Mouse (Mus musculus): Measurements from ENCODE around the gene Olfr228. TPM values are rescaled to one million over a fixed set of nuclear protein-coding genes. Genes with fewer than 3 reads are reported as not detected.
"Not testable (repeated sequence)": the region's sequence is repeated elsewhere in the genome, so short reads cannot be mapped to it uniquely, and the experiment has no call there.

Gene Olfr228
- not detected for total RNA-seq (2018; cell fraction: chromatin; rRNA removed)
- not detected for total RNA-seq (2018; cell fraction: cytosol; rRNA removed)
- not detected for total RNA-seq (2018; cell fraction: nucleus; rRNA removed)
- not detected in 3 replicates for polyA plus RNA-seq (2018)

DNA sequence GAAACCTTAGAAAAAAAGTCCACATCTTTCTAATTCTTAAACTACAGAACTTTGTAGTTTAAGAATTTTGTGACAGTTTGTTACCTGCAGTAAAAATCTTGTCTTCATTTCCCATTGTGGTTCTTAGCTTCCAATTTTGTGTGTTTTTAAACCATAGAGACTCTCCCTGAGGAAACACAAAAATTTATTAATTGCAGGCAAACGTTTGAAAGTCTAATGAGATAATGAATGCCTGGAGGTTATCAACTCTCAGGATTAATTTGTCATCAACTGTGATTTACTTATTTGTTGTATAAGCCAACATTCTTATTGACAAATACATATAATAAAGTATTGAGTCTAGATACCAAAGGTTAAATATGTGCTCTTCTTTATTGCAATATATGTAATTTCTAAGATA, at the start of gene Olfr228:
TSS of gene Olfr228 (minus strand) at position 101 of the 400 bp plus-strand sequence.
- H3K27ac ChIP-seq, result no peak within 1 kb of the TSS
- H3K79me2 ChIP-seq (ENCODE audit: inconsistent target), result no peaks in the 10 kb centered on the region
- 64% methylated on average over 1 of the region's 1 CpGs for WGBS (ENCODE audit: missing documents)
- H3K36me3 ChIP-seq (ENCODE audit: inconsistent target), result no peaks in the 10 kb centered on the region
- H3K4me3 ChIP-seq (ENCODE audit: inconsistent target), result no peak within 1 kb of the TSS

DNA sequence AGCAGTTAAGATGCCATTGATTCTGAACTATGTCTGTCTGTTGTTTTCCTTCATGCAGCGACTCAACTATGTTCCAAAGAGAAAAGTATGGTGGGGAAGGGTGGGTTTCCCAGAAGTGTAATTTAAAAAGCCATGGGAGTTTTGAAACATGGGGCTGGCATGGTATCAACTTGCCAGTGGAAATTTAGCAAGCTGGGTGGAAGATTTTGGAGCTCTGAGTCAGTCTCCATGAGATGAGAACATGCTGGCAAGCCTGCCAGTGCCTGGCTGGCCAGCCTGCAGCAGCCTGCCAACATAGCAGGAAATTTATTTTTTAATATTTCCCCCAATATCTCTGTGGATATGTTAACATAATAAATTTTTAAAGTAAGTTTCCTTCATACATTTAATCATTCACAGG, 43.8 kb upstream of the Olfr228 start:
- no peak overlapping the region for H3K4me3 ChIP-seq (ENCODE audit: inconsistent target)
- H3K36me3 ChIP-seq (ENCODE audit: inconsistent target), result no peaks in the 10 kb centered on the region
- H3K27ac ChIP-seq, result no peak overlapping the region
- no peaks in the 10 kb centered on the region for H3K79me2 ChIP-seq (ENCODE audit: inconsistent target)
- 44% methylated on average over 1 of the region's 1 CpGs for WGBS (ENCODE audit: missing documents)

DNA sequence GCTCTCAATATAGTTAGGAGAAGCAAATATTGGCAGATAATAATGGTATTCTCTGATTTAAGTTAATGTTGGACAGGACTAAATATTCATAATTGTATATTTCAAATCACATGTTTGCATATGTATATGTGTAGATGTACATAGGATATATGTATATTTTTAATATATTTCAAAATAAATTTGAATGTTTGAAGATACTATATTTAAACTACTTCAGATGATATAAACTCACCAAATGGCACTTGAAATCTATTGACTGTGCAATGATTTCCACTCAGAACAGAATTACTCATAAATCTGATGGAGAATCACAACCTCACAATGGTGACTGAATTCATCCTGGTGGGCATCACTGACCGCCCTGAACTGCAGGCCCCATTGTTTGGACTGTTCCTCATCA, 21.0 kb upstream of the Olfr228 start, which contains the start of gene Olfr1076:
TSS of gene Olfr1076 (plus strand) at position 301 of the 400 bp plus-strand sequence.
- H3K79me2 ChIP-seq (ENCODE audit: inconsistent target), result no peaks in the 10 kb centered on the region; the same call in 1 of the 2 replicates
- H3K36me3 ChIP-seq (ENCODE audit: inconsistent target), result no peaks in the 10 kb centered on the region
- WGBS (ENCODE audit: missing documents), result 67% methylated on average over 1 of the region's 1 CpGs
- H3K27ac ChIP-seq, result no peak within 1 kb of the TSS
- H3K4me3 ChIP-seq (ENCODE audit: inconsistent target), result no peak within 1 kb of the TSS

DNA sequence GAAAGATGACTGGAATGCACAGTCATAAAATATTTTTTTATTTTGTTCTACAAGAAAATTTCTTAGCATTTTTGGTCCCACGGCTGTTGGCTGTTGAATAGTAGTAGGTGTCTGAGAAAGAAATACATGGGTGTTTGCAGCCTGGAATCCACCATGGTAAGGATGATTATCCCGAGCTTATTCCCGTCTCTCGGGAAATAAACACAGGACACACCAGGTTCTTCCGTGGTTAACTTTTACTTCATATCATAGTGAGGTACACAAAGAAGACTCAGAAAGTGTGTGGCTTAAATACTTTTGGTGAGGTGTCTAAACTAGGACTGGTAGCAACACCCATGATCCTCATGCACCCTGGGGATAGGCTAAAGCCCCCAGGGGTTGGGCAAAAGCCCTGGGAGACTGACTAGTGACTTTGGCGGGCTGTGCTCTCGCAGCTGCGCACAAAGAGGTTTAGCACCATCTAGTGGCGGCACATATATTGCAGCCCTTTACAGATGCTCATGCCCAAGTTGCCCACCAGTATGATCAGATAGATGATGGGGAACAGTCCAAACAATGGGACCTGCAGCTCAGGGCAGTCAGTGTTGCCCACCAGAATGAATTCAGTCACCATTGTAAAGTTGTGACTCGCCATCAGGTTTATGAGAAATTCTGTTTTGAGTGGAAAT, 22.6 kb downstream of the Olfr228 start:
- H3K79me2 ChIP-seq (ENCODE audit: inconsistent target), result no peaks in the 10 kb centered on the region
- no peak overlapping the region for H3K4me3 ChIP-seq (ENCODE audit: inconsistent target)
- H3K36me3 ChIP-seq (ENCODE audit: inconsistent target), result no peaks in the 10 kb centered on the region
- H3K27ac ChIP-seq, result no peak overlapping the region
- WGBS (ENCODE audit: missing documents), result 34% methylated on average over 10 of the region's 10 CpGs

DNA sequence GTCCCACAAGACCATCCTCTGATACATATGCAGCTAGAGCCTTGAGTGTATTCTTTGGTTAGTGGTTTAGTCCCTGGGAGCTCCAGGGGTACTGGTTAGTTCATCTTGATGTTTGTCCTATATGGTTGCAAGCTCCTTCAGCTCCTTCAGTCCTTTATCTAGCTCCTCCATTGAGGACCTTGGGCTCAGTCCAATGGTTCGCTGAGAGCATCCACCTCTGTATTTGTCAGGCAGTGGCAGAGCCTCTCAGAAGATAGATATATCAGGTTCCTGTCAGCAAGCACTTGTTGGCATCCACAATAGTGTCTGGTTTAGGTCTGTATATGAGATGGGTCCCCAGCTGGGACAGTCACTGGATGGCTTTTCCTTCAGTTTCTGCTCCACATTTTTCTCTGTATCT, 26.8 kb downstream of the Olfr228 start:
- WGBS (ENCODE audit: missing documents), result 67% methylated on average over 1 of the region's 1 CpGs
- no peak overlapping the region for H3K4me3 ChIP-seq (ENCODE audit: inconsistent target)
- H3K36me3 ChIP-seq (ENCODE audit: inconsistent target), result no peaks in the 10 kb centered on the region
- no peaks in the 10 kb centered on the region for H3K79me2 ChIP-seq (ENCODE audit: inconsistent target)
- H3K27ac ChIP-seq, result no peak overlapping the region

DNA sequence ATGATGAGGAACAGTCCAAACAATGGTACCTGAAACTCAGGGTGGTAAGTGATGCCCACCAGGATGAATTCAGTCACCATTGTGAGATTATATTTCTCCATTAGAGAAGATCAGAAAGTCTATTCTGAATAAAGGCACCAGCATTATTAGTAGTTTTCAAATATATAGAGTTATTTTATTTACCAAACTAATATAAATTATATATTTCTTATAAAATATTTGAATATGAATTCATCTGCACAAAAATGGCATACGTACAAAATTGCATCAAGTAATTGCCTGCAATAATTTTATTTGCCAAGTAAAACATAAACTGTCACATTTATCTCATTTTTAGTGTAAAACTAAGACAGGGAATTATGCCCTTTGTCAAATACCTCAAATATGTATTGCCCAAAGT, 31.0 kb downstream of the Olfr228 start, which contains the start of gene Olfr1066:
TSS of gene Olfr1066 (minus strand) at position 101 of the 400 bp plus-strand sequence.
- Histone ChIP-seq H3K27ac (no peak within 1 kb of the TSS), H3K36me3 (ENCODE audit: inconsistent target) (no peaks in the 10 kb centered on the region), H3K4me3 (ENCODE audit: inconsistent target) (no peak within 1 kb of the TSS), H3K79me2 (ENCODE audit: inconsistent target) (no peaks in the 10 kb centered on the region)
- 93% methylated on average over 1 of the region's 1 CpGs for WGBS (ENCODE audit: missing documents)

DNA sequence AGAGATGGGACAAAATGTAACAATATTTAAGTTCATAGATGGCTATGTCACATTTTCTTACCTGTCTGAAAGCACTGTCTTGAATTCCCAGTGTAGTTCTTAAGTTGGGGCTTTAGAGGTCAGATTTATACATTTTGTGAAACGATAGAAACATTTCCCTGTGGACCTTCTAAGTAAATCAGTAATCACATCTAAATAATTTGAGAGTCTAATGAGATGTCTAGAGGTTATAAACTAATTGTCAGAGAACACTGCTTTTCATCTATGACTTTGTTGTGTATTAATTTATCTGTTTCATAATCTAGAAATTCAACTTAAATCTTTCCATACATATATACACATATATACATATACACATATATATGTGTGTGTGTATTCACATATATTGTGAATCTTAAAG, 36.7 kb downstream of the Olfr228 start, which contains the start of gene Olfr1065:
TSS of gene Olfr1065 (minus strand) at position 101 of the 400 bp plus-strand sequence.
- H3K79me2 ChIP-seq (ENCODE audit: inconsistent target), result not testable (repeated sequence)

DNA sequence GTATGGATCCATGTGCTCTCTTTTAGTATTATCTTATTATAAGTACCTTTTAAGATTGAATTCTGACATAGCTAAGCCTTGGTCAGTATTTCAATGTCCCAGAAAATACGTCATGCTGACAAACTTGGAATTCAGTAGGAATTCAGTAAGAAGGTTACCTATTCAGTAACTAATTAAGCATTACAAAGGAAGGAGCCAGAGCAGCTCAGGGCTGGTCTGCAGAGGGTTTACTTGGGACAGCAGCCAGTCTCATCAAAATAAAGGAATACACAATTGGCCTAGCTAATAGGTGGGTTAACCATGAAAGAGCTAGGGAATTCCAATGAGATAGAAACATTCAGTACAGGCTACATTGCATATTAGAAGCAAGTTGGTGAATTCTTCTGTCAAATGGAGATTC, 45.1 kb downstream of the Olfr228 start:
- 81% methylated on average over 1 of the region's 1 CpGs for WGBS (ENCODE audit: missing documents)

More for the DNA sequence above, 36.7 kb downstream of the Olfr228 start, which contains the start of gene Olfr1065:
- not testable (repeated sequence) for H3K27ac ChIP-seq; H3K36me3 ChIP-seq (ENCODE audit: inconsistent target); H3K4me3 ChIP-seq (ENCODE audit: inconsistent target)
- WGBS (ENCODE audit: missing documents), result no CpG with 5 or more reads among the region's 1 CpGs

More for the DNA sequence above, 45.1 kb downstream of the Olfr228 start:
- H3K36me3 ChIP-seq (ENCODE audit: inconsistent target); H3K4me3 ChIP-seq (ENCODE audit: inconsistent target); H3K27ac ChIP-seq; H3K79me2 ChIP-seq (ENCODE audit: inconsistent target): not testable (repeated sequence)

Other genes with a start within 250 kb of the Olfr228 start
- gene Olfr1048, start 247.1 kb downstream of the Olfr228 start, polyA plus RNA-seq (2018), result not detected in 3 replicates
- gene Olfr1049, start 229.1 kb downstream of the Olfr228 start, polyA plus RNA-seq (2018), result not detected in 3 replicates
- gene Olfr1051, start 208.3 kb downstream of the Olfr228 start, polyA plus RNA-seq (2018), result not detected in 3 replicates
- not detected in 3 replicates for gene Olfr1052, start 194.9 kb downstream of the Olfr228 start, polyA plus RNA-seq (2018)
- not detected in 3 replicates for gene Olfr1053, start 172.1 kb downstream of the Olfr228 start, polyA plus RNA-seq (2018)
- not detected in 3 replicates for gene Olfr1054, start 152.0 kb downstream of the Olfr228 start, polyA plus RNA-seq (2018)
- gene Olfr1055, start 137.1 kb downstream of the Olfr228 start, polyA plus RNA-seq (2018), result not detected in 3 replicates
- gene Olfr1056, start 124.9 kb downstream of the Olfr228 start, polyA plus RNA-seq (2018), result not detected in 3 replicates
- gene Olfr1057, start 109.0 kb downstream of the Olfr228 start, polyA plus RNA-seq (2018), result not detected in 3 replicates
- not detected in 3 replicates for gene Olfr1058, start 98.8 kb downstream of the Olfr228 start, polyA plus RNA-seq (2018)
- gene Olfr1061, start 73.3 kb downstream of the Olfr228 start, polyA plus RNA-seq (2018), result not detected in 3 replicates
- not detected in 3 replicates for gene Olfr1062, start 60.6 kb downstream of the Olfr228 start, polyA plus RNA-seq (2018)
- not detected in 3 replicates for gene Olfr1065, start 36.8 kb downstream of the Olfr228 start, polyA plus RNA-seq (2018)
- gene Olfr1066, start 31.1 kb downstream of the Olfr228 start, polyA plus RNA-seq (2018), result not detected in 3 replicates
- gene Olfr1076, start 21.1 kb upstream of the Olfr228 start, polyA plus RNA-seq (2018), result not detected in 3 replicates
- gene Olfr1079, start 55.1 kb upstream of the Olfr228 start, polyA plus RNA-seq (2018), result not detected in 3 replicates
- not detected in 3 replicates for gene Olfr1080, start 70.8 kb upstream of the Olfr228 start, polyA plus RNA-seq (2018)
- not detected in 3 replicates for gene Olfr1082, start 111.6 kb upstream of the Olfr228 start, polyA plus RNA-seq (2018)
- gene Olfr1084, start 152.3 kb upstream of the Olfr228 start, polyA plus RNA-seq (2018), result not detected in 3 replicates
- gene Olfr1085, start 174.6 kb upstream of the Olfr228 start, polyA plus RNA-seq (2018), result not detected in 3 replicates
- not detected in 3 replicates for gene Olfr1086, start 192.7 kb upstream of the Olfr228 start, polyA plus RNA-seq (2018)
- not detected in 3 replicates for gene Olfr1087, start 211.0 kb upstream of the Olfr228 start, polyA plus RNA-seq (2018)
- gene Olfr1089, start 246.3 kb upstream of the Olfr228 start, polyA plus RNA-seq (2018), result not detected in 3 replicates